Mouse (Mus musculus) kidney, postnatal 14 days (tissue): ENCODE measurements around the gene Ahcyl2.
A peak's percentile ranks its signal among the peaks of the same experiment; 100 is the strongest.

Source experiments
- DNase-seq: peaks from one replicate; pipeline ENCODE4 v3.0.0; 2022; ENCODE audit warnings: mixed read lengths

Ahcyl2 gene

GRCm38 (mm10) chr6:29916530-29917382 is 148.9 kb downstream of the Ahcyl2 start, which contains the start of gene Strip2:
TSS of gene Strip2 (plus strand) at chr6:29917012.
- DNase-seq, result peak; percentile 96

- DNase-seq, result peak; percentile 45
These were observed 149.5 kb downstream of the Ahcyl2 start for GRCm38 (mm10) chr6:29917383-29917720.

- no peak for DNase-seq
These were observed 150.1 kb downstream of the Ahcyl2 start for GRCm38 (mm10) chr6:29917947-29918346.

- no peak for DNase-seq
These were observed 155.7 kb downstream of the Ahcyl2 start for GRCm38 (mm10) chr6:29923501-29923900.

- no peak for DNase-seq
These were observed 157.9 kb downstream of the Ahcyl2 start for GRCm38 (mm10) chr6:29925594-29926219.

GRCm38 (mm10) chr6:29930087-29930486 is 162.3 kb downstream of the Ahcyl2 start:
- no peak for DNase-seq

- DNase-seq, result no peak
These were observed 162.9 kb downstream of the Ahcyl2 start for GRCm38 (mm10) chr6:29930665-29931064.

- no peak for DNase-seq
These were observed 163.4 kb downstream of the Ahcyl2 start for GRCm38 (mm10) chr6:29931181-29931580.

GRCm38 (mm10) chr6:29935741-29936140 is 167.9 kb downstream of the Ahcyl2 start:
- DNase-seq, result no peak

GRCm38 (mm10) chr6:29940428-29940827 is 172.6 kb downstream of the Ahcyl2 start:
- peak; percentile 33 for DNase-seq

- DNase-seq, result no peak
These were observed 173.2 kb downstream of the Ahcyl2 start for GRCm38 (mm10) chr6:29941036-29941435.

GRCm38 (mm10) chr6:29944465-29944864 is 176.7 kb downstream of the Ahcyl2 start:
- no peak for DNase-seq

GRCm38 (mm10) chr6:29946568-29946967 is 178.8 kb downstream of the Ahcyl2 start:
- DNase-seq, result peak; percentile 17

- peak; percentile 40 for DNase-seq
These were observed 180.0 kb downstream of the Ahcyl2 start for GRCm38 (mm10) chr6:29947823-29948222.

GRCm38 (mm10) chr6:29956749-29957148 is 188.9 kb downstream of the Ahcyl2 start:
- no peak for DNase-seq

GRCm38 (mm10) chr6:29958669-29959068 is 190.9 kb downstream of the Ahcyl2 start:
- DNase-seq, result no peak

GRCm38 (mm10) chr6:29961081-29961480 is 193.3 kb downstream of the Ahcyl2 start:
- DNase-seq, result no peak
